Mouse (Mus musculus) urinary bladder, postnatal 25 days (tissue): ENCODE measurements around the gene Zc3h18.

Experiments
- DNase-seq: peaks from one replicate; pipeline ENCODE4 v3.0.0; 2022; ENCODE audit warnings: low spot score

Gene Zc3h18

DNA sequence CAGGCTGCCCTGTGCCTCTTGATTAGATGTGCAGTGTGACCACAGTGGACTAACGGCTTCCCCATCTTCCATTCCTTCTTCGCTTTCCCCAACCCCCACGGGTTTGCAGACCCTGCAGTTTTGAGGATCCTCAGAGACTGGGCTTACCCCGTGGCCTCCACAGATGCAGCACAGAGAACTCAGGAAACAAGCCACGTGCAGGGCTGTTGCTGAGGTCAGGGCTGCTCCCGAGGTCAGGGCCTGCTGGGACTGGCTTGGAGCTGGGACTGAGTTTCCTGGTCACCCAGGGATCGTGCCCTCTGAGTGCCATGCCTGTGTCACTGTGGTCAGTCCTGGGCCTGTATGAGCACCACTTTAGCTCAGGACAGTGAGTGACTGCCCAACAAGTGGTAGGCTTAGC lies 88.6 kb downstream of the Zc3h18 start:
- DNase-seq, result no peak
